Mouse (Mus musculus): Measurements from ENCODE around the gene Dusp27.

GRCm38 (mm10) chr1:166123751-166124150 lies 4.0 kb downstream of the Dusp27 start:
- no peak for TF ChIP-seq CTCF (IDR thresholded peaks at IDR 0.05; ENCODE audit: low read depth)
- no peak for TF ChIP-seq EP300 (IDR thresholded peaks at IDR 0.05; ENCODE audit: low read depth)
